Mouse (Mus musculus) forebrain, embryonic 10.5 days (tissue): ENCODE measurements at regions not wholly inside any gene's neighbourhood (a gene's known extent, or its start where the extent isn't known, plus 50 kb on each side); places are given as distances from the start of the nearest gene placed in this dataset.

Experiments used
- DNase-seq: peaks from one replicate; pipeline ENCODE4 v3.0.0-alpha.2; 2017; ENCODE audit warnings: low spot score; ENCODE audit errors: extremely low spot score
- H3K27ac ChIP-seq: fragments of 300-500 bp; sonication (generic); 2 replicates; pipeline ENCODE4 v1.5.1; 2016; ENCODE audit warnings: mild to moderate bottlenecking
- H3K27me3 ChIP-seq: fragments of 300-500 bp; sonication (generic); 2 replicates; pipeline ENCODE4 v1.6.1; 2016; ENCODE audit warnings: mild to moderate bottlenecking; ENCODE audit not compliant: poor library complexity, severe bottlenecking
- H3K36me3 ChIP-seq: fragments of 300-500 bp; sonication (generic); replicated peaks from 2 replicates; pipeline ENCODE4 v1.6.1; 2016; ENCODE audit warnings: mild to moderate bottlenecking, moderate library complexity
- H3K4me1 ChIP-seq: fragments of 300-500 bp; sonication (generic); 2 replicates; pipeline ENCODE4 v1.6.1; 2016
- H3K4me3 ChIP-seq: fragments of 300-500 bp; sonication (generic); 2 replicates; pipeline ENCODE4 v1.5.1; 2016; ENCODE audit warnings: mild to moderate bottlenecking, moderate library complexity
- H3K9me3 ChIP-seq: fragments of 300-500 bp; sonication (generic); 2 replicates; pipeline ENCODE4 v1.6.1; 2016; ENCODE audit warnings: mild to moderate bottlenecking, moderate library complexity
- WGBS: fragments of 180-500 bp; shearing (Covaris S2); methylation state at CpG from one replicate; pipeline ENCODE4 v1.1.7; 2016; 5-methylcytosine and 5-hydroxymethylcytosine counted together

DNA sequence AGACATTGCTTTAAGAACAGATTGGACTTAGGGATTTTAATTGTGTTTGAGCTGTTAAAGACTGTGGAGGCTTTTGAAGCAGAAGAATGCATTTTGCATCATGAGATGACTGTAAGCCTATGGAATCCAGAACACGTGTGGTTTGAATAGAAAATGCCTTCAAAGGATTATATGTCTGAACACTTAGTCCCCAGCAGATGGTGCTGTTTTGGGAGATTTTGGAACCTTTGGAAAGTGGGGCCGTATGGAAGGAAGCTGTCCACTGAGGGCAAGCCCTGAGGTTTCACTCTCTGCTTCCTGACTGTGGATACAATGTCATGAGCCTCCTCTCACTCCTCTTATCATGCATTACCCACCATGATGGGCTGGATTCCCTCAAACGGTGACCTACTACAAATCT is 168.4 kb upstream of the Irx4 start:
- DNase-seq = no peak
- Histone ChIP-seq H3K9me3 (no peaks in the 10 kb centered on the region), H3K36me3 (no peaks in the 10 kb centered on the region), H3K4me3 (no peak overlapping the region), H3K27ac (no peak overlapping the region), H3K27me3 (no peaks in the 10 kb centered on the region), H3K4me1 (no peaks in the 10 kb centered on the region)
- WGBS = 59% methylated on average over 3 of the region's 3 CpGs

DNA sequence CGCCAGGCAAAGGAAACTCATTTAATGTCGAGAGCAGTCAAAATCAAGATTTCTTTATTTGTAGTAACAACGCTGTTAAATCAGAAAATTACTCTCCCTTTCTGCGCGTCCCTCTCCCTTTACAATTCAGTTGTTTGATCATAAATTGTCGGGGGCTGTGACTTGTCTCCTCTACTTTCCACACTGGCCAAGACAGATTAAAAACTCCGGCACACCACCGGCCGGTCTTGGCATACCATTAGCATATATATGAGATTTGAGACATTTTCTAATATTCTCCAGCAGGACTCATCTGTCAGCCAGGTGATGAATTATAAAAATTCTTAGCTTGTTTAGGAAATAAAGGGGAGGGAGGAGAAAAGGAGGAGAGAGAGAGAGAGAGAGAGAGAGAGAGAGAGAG is 162.8 kb upstream of the Irx4 start:
- no peak overlapping the region for H3K27ac ChIP-seq
- H3K36me3 ChIP-seq = no peaks in the 10 kb centered on the region
- no peaks in the 10 kb centered on the region for H3K9me3 ChIP-seq
- no peak overlapping the region for H3K4me3 ChIP-seq
- no peak for DNase-seq
- no peaks in the 10 kb centered on the region for H3K27me3 ChIP-seq
- 94% methylated on average over 9 of the region's 9 CpGs for WGBS
- H3K4me1 ChIP-seq = no peaks in the 10 kb centered on the region

DNA sequence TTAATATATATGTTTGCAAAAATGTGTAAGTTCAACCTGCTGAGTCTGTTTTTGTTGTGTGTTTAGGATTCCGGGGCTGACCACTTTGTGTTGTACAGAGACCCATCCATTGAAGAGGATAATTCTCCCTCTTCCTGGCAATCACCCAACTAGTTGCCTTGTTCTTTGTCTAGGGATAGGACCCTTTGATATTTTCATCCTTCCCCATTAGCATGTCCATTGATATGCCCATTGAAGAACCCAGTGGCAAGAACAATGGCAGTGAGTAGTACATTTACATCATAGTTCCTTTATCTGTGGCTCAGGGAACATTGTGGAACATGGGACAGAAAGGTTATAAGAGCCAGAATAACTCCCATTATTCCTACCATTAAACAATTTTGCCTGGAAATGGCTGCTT is 160.9 kb upstream of the Irx4 start:
- Histone ChIP-seq H3K4me1 (no peaks in the 10 kb centered on the region), H3K27ac (no peak overlapping the region), H3K9me3 (no peaks in the 10 kb centered on the region), H3K36me3 (no peaks in the 10 kb centered on the region), H3K4me3 (no peak overlapping the region), H3K27me3 (no peaks in the 10 kb centered on the region)
- no peak for DNase-seq
- 93% methylated on average over 1 of the region's 1 CpGs for WGBS

DNA sequence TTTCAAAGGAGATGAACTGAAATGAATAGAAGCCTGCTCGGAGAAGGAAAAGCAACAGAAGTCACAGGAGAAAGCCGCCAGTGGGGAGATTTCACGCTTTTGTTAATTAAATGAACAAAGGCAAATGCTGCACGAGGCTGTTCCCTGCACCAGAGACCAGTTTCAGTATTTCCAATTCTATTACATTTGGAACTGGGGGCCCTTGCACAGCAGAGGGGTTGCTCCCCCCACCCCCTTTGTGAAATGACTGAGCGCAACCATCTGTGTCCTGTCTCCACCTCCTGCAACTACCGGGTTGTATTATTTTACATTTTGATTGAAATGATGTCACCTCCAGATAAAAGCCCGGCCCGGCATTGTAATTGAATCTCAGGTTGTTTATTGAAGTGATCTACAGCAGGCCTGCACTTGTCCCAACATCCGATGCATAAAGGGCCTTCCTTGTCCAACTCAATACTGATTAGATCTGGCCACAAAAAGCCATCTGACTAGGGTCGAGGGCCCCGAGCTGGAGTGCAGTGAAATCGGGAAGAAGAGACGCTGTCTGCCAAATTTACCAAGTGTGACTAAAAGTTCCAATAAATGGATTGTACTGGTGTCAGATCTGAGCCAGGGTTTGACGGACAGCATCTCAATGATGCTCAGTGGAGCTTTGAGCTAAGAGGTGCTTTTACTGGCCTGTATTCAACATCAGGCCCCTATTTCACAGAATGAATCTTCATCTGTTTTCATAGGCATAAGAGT is 152.9 kb upstream of the Irx4 start:
- Histone ChIP-seq H3K27me3 (no peaks in the 10 kb centered on the region), H3K9me3 (no peaks in the 10 kb centered on the region), H3K4me3 (no peak overlapping the region), H3K27ac (no peak overlapping the region), H3K4me1 (peaks cover 10% of the 10 kb centered on the region), H3K36me3 (no peaks in the 10 kb centered on the region)
- no peak for DNase-seq
- 72% methylated on average over 14 of the region's 14 CpGs for WGBS

DNA sequence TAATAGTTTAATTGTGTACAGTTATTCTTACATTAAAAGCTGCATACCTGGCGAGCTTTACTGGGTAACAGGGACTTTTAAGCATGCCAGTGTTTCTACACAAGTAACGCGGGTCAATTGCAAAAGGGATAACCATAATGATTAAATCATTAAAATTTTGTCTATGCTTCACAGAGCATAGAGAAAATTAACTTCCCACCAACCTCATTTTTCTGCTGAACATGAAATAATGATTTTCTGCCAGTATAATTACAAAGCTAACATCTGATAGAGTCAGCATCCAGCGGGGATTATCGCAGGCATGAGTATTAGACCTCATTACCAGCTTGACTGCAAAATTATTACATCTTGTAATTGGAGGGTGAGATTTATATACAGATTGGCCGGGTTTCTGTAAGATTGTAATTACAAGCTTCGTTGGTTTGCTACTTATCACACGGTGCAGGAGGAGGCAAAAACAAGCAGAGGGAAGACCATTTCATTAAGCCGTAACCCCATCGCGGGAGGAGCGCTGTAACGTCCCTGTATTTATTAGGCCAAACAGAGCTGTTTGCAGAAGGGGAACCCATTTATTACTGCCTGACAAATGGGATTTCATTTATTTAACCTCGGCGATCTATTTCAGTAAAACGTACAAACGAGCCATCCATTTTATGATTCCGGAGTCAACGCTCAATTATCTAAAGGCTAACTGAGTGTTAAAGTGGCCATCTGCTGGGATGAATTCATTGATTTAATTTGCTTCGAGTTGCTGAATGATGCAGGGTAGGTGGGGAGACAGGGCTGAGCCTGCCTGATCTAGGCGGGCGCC is 143.3 kb upstream of the Irx4 start:
- Histone ChIP-seq H3K9me3 (no peaks in the 10 kb centered on the region), H3K4me3 (no peak overlapping the region), H3K36me3 (no peaks in the 10 kb centered on the region), H3K4me1 (peaks cover 11% of the 10 kb centered on the region), H3K27me3 (peaks cover 33% of the 10 kb centered on the region), H3K27ac (no peak overlapping the region)
- no peak for DNase-seq
- WGBS = 79% methylated on average over 22 of the region's 22 CpGs

DNA sequence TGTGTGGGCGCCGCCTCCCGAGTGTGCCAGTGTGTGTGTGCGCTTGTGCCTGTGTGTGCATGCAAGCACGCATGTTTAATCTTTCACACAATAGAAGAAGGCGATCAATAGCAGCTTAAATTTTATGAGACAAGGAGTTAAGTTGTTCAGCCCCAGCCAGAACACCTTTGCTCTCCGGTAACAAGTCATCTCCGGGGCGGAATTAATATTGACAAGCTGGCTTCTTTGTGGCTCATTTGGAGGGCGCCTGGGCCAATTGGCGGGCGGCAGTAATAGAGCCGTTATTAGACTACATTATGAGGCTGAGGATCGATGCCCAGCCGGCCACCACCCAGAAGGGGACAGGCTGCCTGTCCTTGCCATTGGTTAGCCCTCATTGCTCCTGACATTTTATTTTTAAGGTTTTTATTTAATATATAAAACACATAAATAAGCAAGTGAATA is 142.6 kb upstream of the Irx4 start:
- no peaks in the 10 kb centered on the region for H3K9me3 ChIP-seq
- DNase-seq = no peak

DNA sequence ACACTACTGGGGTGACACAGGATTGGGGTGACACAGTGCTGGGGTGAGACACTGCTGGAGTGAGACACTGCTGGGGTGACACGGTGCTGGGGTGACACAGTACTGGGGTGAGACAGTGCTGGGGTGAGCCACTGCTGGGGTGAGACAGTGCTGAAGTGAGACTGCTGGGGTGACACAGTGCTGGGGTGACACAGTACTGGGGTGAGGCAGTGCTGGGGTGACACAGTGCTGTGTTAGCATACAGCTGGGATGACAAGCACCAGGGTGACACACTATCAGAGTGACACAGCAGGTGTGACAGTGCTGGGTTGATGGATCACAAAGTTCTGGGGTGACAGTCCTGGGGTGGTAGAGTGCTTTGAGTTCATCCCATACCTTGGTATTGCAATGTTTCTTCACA is 137.3 kb upstream of the Irx4 start:
- Histone ChIP-seq H3K27me3 (peaks cover 13% of the 10 kb centered on the region; the same call in 1 of the 2 replicates), H3K4me3 (no peak overlapping the region), H3K27ac (no peak overlapping the region), H3K36me3 (no peaks in the 10 kb centered on the region), H3K9me3 (no peaks in the 10 kb centered on the region), H3K4me1 (0 out of 2 replicates have a peak, but pooled peaks cover 3% of the 10 kb centered on the region)
- DNase-seq = no peak
- 94% methylated on average over 1 of the region's 1 CpGs for WGBS

More for the DNA sequence above, 142.6 kb upstream of the Irx4 start:
- 80% methylated on average over 15 of the region's 15 CpGs for WGBS
- H3K36me3 ChIP-seq = no peaks in the 10 kb centered on the region
- peaks cover 11% of the 10 kb centered on the region for H3K4me1 ChIP-seq
- no peak overlapping the region for H3K27ac ChIP-seq
- H3K27me3 ChIP-seq = peaks cover 33% of the 10 kb centered on the region
- H3K4me3 ChIP-seq = no peak overlapping the region

DNA sequence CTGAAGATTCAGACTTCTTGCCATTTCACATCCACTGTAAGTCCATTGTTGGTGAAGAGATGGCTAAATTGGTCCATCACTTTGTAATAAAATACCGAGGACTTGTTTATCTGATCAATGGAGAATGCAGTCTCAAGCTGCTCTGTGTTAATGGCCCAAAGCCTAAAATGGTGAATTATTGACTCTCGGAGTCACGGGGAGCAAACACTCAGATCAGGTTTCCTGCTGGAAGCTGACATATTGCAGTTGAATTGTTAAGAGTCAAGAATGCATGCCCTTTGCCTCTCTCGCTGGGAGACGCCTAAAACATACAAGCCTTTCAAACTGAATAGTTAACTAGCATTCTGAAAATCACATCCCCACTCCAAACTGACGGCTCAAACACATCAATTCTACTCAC is 129.0 kb upstream of the Irx4 start:
- no peaks in the 10 kb centered on the region for H3K9me3 ChIP-seq
- no peak overlapping the region for H3K4me3 ChIP-seq
- no peak for DNase-seq
- 82% methylated on average over 6 of the region's 6 CpGs for WGBS
- H3K36me3 ChIP-seq = no peaks in the 10 kb centered on the region
- H3K27me3 ChIP-seq = 0 out of 2 replicates have a peak, but pooled peaks cover 3% of the 10 kb centered on the region
- no peak overlapping the region for H3K27ac ChIP-seq
- 0 out of 2 replicates have a peak, but pooled peaks cover 3% of the 10 kb centered on the region for H3K4me1 ChIP-seq

DNA sequence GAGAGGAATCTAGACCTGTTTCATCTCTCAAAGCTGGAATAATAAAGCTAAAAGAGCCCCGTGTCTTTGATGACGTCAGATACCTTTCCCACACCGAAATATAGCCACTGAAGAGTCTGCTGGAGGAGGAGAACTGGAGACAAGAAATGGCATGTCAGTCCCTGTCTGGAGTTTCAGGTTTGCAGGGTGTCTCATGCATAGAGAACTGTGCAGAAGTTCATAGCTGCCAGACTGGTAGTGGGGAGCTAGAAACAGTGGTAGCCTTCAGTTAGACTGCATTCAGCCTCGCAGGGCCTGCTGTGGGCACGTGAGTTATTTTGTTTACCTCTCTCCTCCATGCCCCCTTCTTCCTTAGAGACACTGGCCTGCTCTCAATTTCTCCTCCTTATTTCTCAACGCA is 127.5 kb upstream of the Irx4 start:
- no peak overlapping the region for H3K4me3 ChIP-seq
- H3K27me3 ChIP-seq = 0 out of 2 replicates have a peak, but pooled peaks cover 3% of the 10 kb centered on the region
- no peaks in the 10 kb centered on the region for H3K9me3 ChIP-seq
- H3K4me1 ChIP-seq = 0 out of 2 replicates have a peak, but pooled peaks cover 3% of the 10 kb centered on the region
- no peak for DNase-seq
- 82% methylated on average over 6 of the region's 6 CpGs for WGBS
- no peak overlapping the region for H3K27ac ChIP-seq
- H3K36me3 ChIP-seq = no peaks in the 10 kb centered on the region

DNA sequence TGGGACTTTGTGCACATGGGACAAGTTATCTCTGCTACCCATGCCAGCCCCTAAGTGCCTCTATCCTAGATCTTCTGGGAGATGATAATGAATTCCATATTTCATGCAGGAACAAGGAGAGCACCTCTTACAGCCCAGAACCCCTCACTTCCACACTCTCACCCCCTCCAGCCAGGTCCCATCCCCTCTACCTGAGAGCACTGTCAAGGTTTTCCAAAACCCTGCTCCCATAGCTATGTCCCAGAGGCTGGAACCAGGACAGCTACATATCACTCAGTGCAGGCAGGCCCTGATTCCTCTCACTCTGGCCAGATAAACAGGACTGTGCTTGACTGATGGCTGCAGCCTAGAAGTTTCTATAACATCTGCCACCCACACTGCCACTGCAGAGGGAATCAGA is 125.3 kb upstream of the Irx4 start:
- DNase-seq = no peak

DNA sequence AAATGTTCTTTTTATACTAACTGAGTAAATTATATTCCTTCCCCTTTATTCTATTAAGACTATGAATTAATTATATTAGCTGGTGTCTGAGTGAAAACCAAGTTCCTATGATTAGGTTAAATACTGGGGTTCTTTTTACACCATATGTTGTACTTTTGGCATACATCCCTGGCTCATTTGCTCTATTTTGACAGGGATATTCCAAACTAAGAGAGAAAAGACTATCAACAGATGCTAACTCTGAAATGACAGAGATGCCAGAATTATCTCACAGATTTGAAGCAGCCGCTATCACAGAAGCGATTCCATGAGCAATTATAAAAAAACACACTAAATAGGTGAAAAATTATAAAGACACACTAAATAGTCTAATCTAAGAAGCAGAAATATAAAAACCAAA is 119.0 kb upstream of the Irx4 start:
- Histone ChIP-seq H3K9me3 (peaks cover 4% of the 10 kb centered on the region; the same call in 1 of the 2 replicates), H3K36me3 (no peaks in the 10 kb centered on the region), H3K4me1 (no peaks in the 10 kb centered on the region), H3K27me3 (no peaks in the 10 kb centered on the region), H3K4me3 (no peak overlapping the region), H3K27ac (no peak overlapping the region)
- no peak for DNase-seq
- 95% methylated on average over 2 of the region's 2 CpGs for WGBS

More for the DNA sequence above, 125.3 kb upstream of the Irx4 start:
- no peaks in the 10 kb centered on the region for H3K36me3 ChIP-seq
- H3K27ac ChIP-seq = no peak overlapping the region
- 0 out of 2 replicates have a peak, but pooled peaks cover 3% of the 10 kb centered on the region for H3K4me1 ChIP-seq
- 0 out of 2 replicates have a peak, but pooled peaks cover 3% of the 10 kb centered on the region for H3K27me3 ChIP-seq
- H3K4me3 ChIP-seq = no peak overlapping the region
- no peaks in the 10 kb centered on the region for H3K9me3 ChIP-seq

DNA sequence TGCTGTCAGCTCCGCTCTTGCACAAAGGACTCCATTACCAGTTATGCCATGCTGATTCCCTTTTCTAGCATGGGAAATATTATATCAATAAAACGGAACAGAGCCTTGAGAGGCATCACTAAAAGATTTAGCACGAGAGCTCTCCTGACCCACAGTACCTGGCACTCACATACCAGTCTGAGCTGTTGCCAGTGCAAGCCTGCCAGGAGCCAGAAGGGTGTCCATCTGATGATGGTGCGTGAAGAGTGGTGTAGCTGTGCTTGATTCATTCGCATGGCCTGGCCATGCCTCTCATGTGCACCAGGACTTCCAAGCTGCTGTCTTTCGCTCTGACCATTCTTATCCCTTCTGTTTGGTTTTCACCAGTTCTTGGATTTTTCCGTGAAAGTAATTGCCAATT is 102.3 kb upstream of the Irx4 start:
- peaks cover 21% of the 10 kb centered on the region for H3K27me3 ChIP-seq

DNA sequence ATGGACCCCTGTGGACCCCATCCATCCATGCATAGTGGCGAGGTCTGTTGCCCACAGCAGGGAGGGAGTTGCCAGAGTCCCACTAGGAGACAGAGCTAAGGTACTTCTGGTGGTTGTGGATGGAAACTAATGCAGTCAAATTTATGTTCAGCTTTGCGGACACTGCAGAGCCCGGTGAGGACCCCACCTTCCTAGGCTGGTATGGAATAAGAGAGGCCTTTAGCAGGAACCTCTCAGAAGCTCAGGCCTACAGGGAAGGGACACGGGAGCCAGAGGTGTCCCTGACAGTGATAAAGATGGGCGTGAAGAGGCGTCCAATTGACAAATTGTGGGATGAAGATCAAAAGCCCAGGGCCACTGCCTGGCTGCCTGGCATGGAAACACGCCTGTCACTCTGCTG is 100.8 kb upstream of the Irx4 start:
- peaks cover 13% of the 10 kb centered on the region for H3K4me1 ChIP-seq
- WGBS = 45% methylated on average over 7 of the region's 7 CpGs
- H3K9me3 ChIP-seq = no peaks in the 10 kb centered on the region
- peak overlapping the region; percentile 45; the same call in 1 of the 2 replicates for H3K4me3 ChIP-seq
- DNase-seq = peak; percentile 16
- no peaks in the 10 kb centered on the region for H3K36me3 ChIP-seq
- peaks cover 21% of the 10 kb centered on the region for H3K27me3 ChIP-seq
- peak overlapping the region; percentile 72; the same call in 1 of the 2 replicates for H3K27ac ChIP-seq

More for the DNA sequence above, 102.3 kb upstream of the Irx4 start:
- Histone ChIP-seq H3K4me3 (no peak overlapping the region), H3K9me3 (no peaks in the 10 kb centered on the region), H3K36me3 (no peaks in the 10 kb centered on the region), H3K27ac (no peak overlapping the region), H3K4me1 (peaks cover 13% of the 10 kb centered on the region)
- DNase-seq = no peak
- WGBS = 89% methylated on average over 7 of the region's 7 CpGs
